9 mouse cellular contexts compared by ENCODE assay signal in genomic region chr1:135778780-135779535, GRCm38 (mm10). TPM values are rescaled to one million over a fixed set of nuclear protein-coding genes. Genes with fewer than 3 reads are reported as not detected.
DNase-seq lines count a peak whose midpoint lies in the region; ATAC-seq lines count a peak whose summit lies in the region.
"Had no signal": no experiment of that assay in that cellular context is flagged by ENCODE, and none has a peak within 500 bp of the region (broad histone marks: within the 10 kb centered on the region; RNA-seq: fewer than 3 reads in every experiment).

Gene Tnni1, plus strand, starts transcription at chr1:135779434.

- no peak within 1 kb of the TSS for H3K9ac ChIP-seq in hindbrain, embryonic 13.5 days
- H3K9ac ChIP-seq in hindbrain, embryonic 11.5 days (ENCODE audit: low read depth, low read length) = no peak within 1 kb of the TSS
- no peak within 1 kb of the TSS for H3K9ac ChIP-seq in liver, embryonic 11.5 days (ENCODE audit: low read depth, low read length)
- H3K9ac ChIP-seq in stomach, embryonic 14.5 days (replicated peaks; ENCODE audit: low read depth, low read length) = no peak within 1 kb of the TSS

- no peak within 1 kb of the TSS for H3K27ac ChIP-seq in hindbrain, embryonic 13.5 days
- H3K27ac ChIP-seq in hindbrain, embryonic 11.5 days (ENCODE audit: low read depth, low read length) = no peak within 1 kb of the TSS
- peak within 1 kb of the TSS; percentile 19; the same call in 1 of the 2 replicates for H3K27ac ChIP-seq in liver, embryonic 11.5 days (ENCODE audit: low read depth, low read length)
- peak within 1 kb of the TSS; percentile 71 for H3K27ac ChIP-seq in stomach, embryonic 14.5 days (ENCODE audit: low read length)

- no peaks in the 10 kb centered on the region for H3K36me3 ChIP-seq in hindbrain, embryonic 13.5 days
- H3K36me3 ChIP-seq in hindbrain, embryonic 11.5 days (ENCODE audit: control insufficient read depth, insufficient read depth, low read length) = no peaks in the 10 kb centered on the region
- H3K36me3 ChIP-seq in liver, embryonic 11.5 days (ENCODE audit: control insufficient read depth, insufficient read depth, low read length) = no peaks in the 10 kb centered on the region
- no peaks in the 10 kb centered on the region for H3K36me3 ChIP-seq in stomach, embryonic 14.5 days (ENCODE audit: control insufficient read depth, insufficient read depth, low read length)

- H3K9me3 ChIP-seq in hindbrain, embryonic 13.5 days = no peaks in the 10 kb centered on the region
- H3K9me3 ChIP-seq in hindbrain, embryonic 11.5 days (ENCODE audit: control insufficient read depth, low read length) = no peaks in the 10 kb centered on the region
- no peaks in the 10 kb centered on the region for H3K9me3 ChIP-seq in liver, embryonic 11.5 days (ENCODE audit: control insufficient read depth, low read length)
- H3K9me3 ChIP-seq in stomach, embryonic 14.5 days (ENCODE audit: control insufficient read depth, low read depth, low read length) = no peaks in the 10 kb centered on the region

- no peak within 1 kb of the TSS for H3K4me3 ChIP-seq in hindbrain, embryonic 13.5 days
- H3K4me3 ChIP-seq in hindbrain, embryonic 11.5 days (ENCODE audit: low read depth, low read length) = no peak within 1 kb of the TSS
- H3K4me3 ChIP-seq in liver, embryonic 11.5 days (ENCODE audit: low read depth, low read length) = no peak within 1 kb of the TSS
- H3K4me3 ChIP-seq in stomach, embryonic 14.5 days (ENCODE audit: low read depth, low read length) = no peak within 1 kb of the TSS

- peak; percentile 53; the same call in 1 of the 2 replicates for ATAC-seq in hindbrain, embryonic 13.5 days (ENCODE audit: low FRiP score)
- no peak for ATAC-seq in hindbrain, embryonic 11.5 days (ENCODE audit: low FRiP score)
- ATAC-seq in liver, embryonic 11.5 days (replicated peaks; ENCODE audit: low FRiP score) = no peak; the same call in 1 of the 2 replicates
- peak; percentile 76; the same call in 1 of the 2 replicates for ATAC-seq in stomach, embryonic 14.5 days (ENCODE audit: insufficient number of reproducible peaks, insufficient read depth, low FRiP score, low read depth)
- ATAC-seq in erythroblast, adult 5-6 weeks (replicated peaks; ENCODE audit: low FRiP score, poor library complexity, severe bottlenecking) = no peak

- no peak within 1 kb of the TSS for H3K4me2 ChIP-seq in hindbrain, embryonic 13.5 days
- H3K4me2 ChIP-seq in hindbrain, embryonic 11.5 days (replicated peaks; ENCODE audit: low read depth, low read length) = no peak within 1 kb of the TSS
- no peak within 1 kb of the TSS for H3K4me2 ChIP-seq in liver, embryonic 11.5 days
- peak within 1 kb of the TSS; percentile 22; the same call in 1 of the 2 replicates for H3K4me2 ChIP-seq in stomach, embryonic 14.5 days (replicated peaks; ENCODE audit: low read depth, low read length)

- H3K27me3 ChIP-seq in hindbrain, embryonic 13.5 days = 0 out of 2 replicates have a peak, but pooled peaks cover 10% of the 10 kb centered on the region
- H3K27me3 ChIP-seq in hindbrain, embryonic 11.5 days (ENCODE audit: control insufficient read depth, insufficient read depth, low read length) = peaks cover 2% of the 10 kb centered on the region; the same call in 1 of the 2 replicates
- no peaks in the 10 kb centered on the region for H3K27me3 ChIP-seq in liver, embryonic 11.5 days (replicated peaks; ENCODE audit: control insufficient read depth, insufficient read depth, low read length)
- no peaks in the 10 kb centered on the region for H3K27me3 ChIP-seq in stomach, embryonic 14.5 days (ENCODE audit: control insufficient read depth, insufficient read depth, low read length)

- peaks cover 30% of the 10 kb centered on the region for H3K4me1 ChIP-seq in hindbrain, embryonic 13.5 days (replicated peaks)
- no peaks in the 10 kb centered on the region; the same call in 1 of the 2 replicates for H3K4me1 ChIP-seq in hindbrain, embryonic 11.5 days (replicated peaks; ENCODE audit: control insufficient read depth, insufficient read depth, low read length)
- peaks cover 6% of the 10 kb centered on the region; the same call in 1 of the 2 replicates for H3K4me1 ChIP-seq in liver, embryonic 11.5 days (replicated peaks; ENCODE audit: control insufficient read depth, insufficient read depth, low read length)
- H3K4me1 ChIP-seq in stomach, embryonic 14.5 days (ENCODE audit: control insufficient read depth, insufficient read depth, low read length) = peaks cover 20% of the 10 kb centered on the region

- no peak for DNase-seq in hindbrain, embryonic 11.5 days (ENCODE audit: low spot score)
- DNase-seq in Muller cell, postnatal 12 days (ENCODE audit: inconsistent ontology term) = peak; percentile 69
- DNase-seq in gastrocnemius, postnatal 25 days = peak; percentile 53
- no peak for DNase-seq in liver, embryonic 11.5 days (ENCODE audit: low spot score)
- DNase-seq in cerebellum, adult 11-12 months = no peak

- WGBS in hindbrain, embryonic 13.5 days = 29% methylated on average over 22 of the region's 22 CpGs
- 31% methylated on average over 22 of the region's 22 CpGs for WGBS in hindbrain, embryonic 11.5 days
- WGBS in liver, embryonic 11.5 days = 25% methylated on average over 22 of the region's 22 CpGs
- 15% methylated on average over 22 of the region's 22 CpGs for WGBS in stomach, embryonic 14.5 days

RNA-seq across cellular contexts. Expression of gene Tnni1, which starts in this region (rescaled TPM):
- 5.6 and 6.0 TPM in 2 replicates for polyA plus RNA-seq in hindbrain, embryonic 13.5 days (2015; fragmentation: Nextera tagmentation; extraction: Ambion mirVana)
- 6.0 and 11.3 TPM in 2 replicates for polyA plus RNA-seq in hindbrain, embryonic 11.5 days (2014; fragmentation: Nextera tagmentation; extraction: Ambion mirVana)
- total RNA-seq in gastrocnemius, postnatal 25 days (2021) = 100 to 1,000 TPM in 1 of 2 experiments, 10 to 100 TPM in 1; 73.2 to 356 TPM
- 42.1 and 58.2 TPM in 2 replicates for polyA plus RNA-seq in liver, embryonic 11.5 days (2014; fragmentation: Nextera tagmentation; extraction: Ambion mirVana)
- polyA plus RNA-seq in stomach, embryonic 14.5 days (2014; fragmentation: Nextera tagmentation; extraction: Ambion mirVana) = 1.9 and 3.2 TPM in 2 replicates
- total RNA-seq in erythroblast, adult 5-6 weeks (2015; ENCODE audit: low replicate concordance) = not detected in 2 replicates
- total RNA-seq in erythroblast, adult 5-6 weeks (2017; ENCODE audit: low replicate concordance) = not detected in 2 replicates
- polyA plus RNA-seq: liver, adult 2 months had no signal

Comparison
In these comparisons a context has a peak if more than half of its experiments do, and no peak if none do; other contexts are left out.
1. RNA of gene Tnni1 (total RNA-seq): 73.2 to 356 TPM in gastrocnemius, postnatal 25 days; not detected in erythroblast, adult 5-6 weeks; every median in the first group is over 10 times any median in the second.
2. ATAC-seq: peak in hindbrain, embryonic 13.5 days (single experiment) and stomach, embryonic 14.5 days (single experiment); none in hindbrain, embryonic 11.5 days (single experiment), liver, embryonic 11.5 days (single experiment) and erythroblast, adult 5-6 weeks (single experiment).
3. H3K27ac ChIP-seq: peak in liver, embryonic 11.5 days (single experiment) and stomach, embryonic 14.5 days (single experiment); none in hindbrain, embryonic 13.5 days (single experiment) and hindbrain, embryonic 11.5 days (single experiment).
4. DNase-seq: peak in Muller cell, postnatal 12 days (single experiment) and gastrocnemius, postnatal 25 days (single experiment); none in hindbrain, embryonic 11.5 days (single experiment), liver, embryonic 11.5 days (single experiment) and cerebellum, adult 11-12 months (single experiment).